Mouse (Mus musculus) CD4-positive naive resting alpha-beta T cell, adult 76 days (primary cell): Measurements from ENCODE around the gene Tubb2a. TPM values are rescaled to one million over a fixed set of nuclear protein-coding genes. Genes with fewer than 3 reads are reported as not detected.

Experiments used
- total RNA-seq: library from RNA; stranded (reverse); gene quantifications from one replicate; pipeline ENCODE4 v1.2.4, GENCODE M21; 2023

The Tubb2a gene
- total RNA-seq = 63.5 TPM

GRCm38 (mm10) chr13:34077492-34078271 is at the start of gene Tubb2a:
Gene Tubb2a, minus strand, starts transcription at chr13:34078007.

DNA sequence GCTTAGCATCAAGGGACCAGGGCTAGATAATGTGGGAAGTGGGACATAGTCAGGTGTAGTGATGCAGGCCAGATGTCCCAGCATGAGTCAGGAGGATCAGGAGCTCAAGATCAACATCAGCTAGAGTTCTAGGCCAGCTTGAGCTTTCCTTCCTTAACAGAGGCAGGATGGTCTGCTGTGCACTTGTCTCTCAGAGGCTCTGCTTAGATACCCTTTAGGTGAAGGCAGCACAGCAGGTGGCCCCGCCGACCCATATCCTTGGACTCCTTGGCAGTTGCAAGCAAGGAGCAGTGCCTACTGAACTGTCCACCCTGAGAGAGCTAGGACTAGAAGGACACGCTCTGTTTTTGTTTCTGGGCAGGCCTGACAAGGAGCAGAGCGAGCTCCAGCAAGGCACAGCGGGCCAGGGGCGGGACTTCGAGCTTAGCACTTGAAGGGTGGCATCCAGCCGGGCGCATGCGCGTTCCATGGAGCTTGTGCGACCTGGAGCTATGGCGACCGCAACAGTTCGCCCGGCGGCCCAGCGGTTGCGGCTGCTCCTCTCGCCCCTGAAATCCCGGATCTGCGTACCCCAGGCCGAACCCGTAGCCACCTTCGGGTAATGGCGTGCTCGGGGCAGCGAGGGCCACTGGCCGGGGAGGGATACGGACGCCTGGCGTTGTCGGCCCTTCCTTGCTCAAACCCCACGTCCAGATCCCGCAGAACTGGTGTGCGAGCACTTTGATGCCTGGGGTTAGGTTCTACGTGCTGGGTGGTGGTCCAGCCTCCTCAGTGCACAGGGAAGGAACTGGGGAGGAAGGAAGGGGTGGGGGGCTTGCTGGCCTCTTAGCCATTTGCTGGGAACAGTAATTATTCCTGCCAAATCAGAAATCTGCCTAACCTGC is 40.4 kb downstream of the Tubb2a start, which contains the start of gene Bphl:
TSS of gene Bphl (plus strand) at position 426 of the 884 bp plus-strand sequence.

Other genes with a start within 250 kb of the Tubb2a start
- gene Serpinb6e, start 234.6 kb downstream of the Tubb2a start, total RNA-seq = not detected
- not detected for gene Serpinb6c, start 172.3 kb downstream of the Tubb2a start, total RNA-seq
- gene Nqo2, start 113.3 kb downstream of the Tubb2a start, total RNA-seq = 1.6 TPM
- gene Ripk1, start 75.6 kb downstream of the Tubb2a start, total RNA-seq = 72.5 TPM
- 27.6 TPM for gene Serpinb6a, start 75.2 kb downstream of the Tubb2a start, total RNA-seq
- 16.6 TPM for gene Bphl, start 40.4 kb downstream of the Tubb2a start, total RNA-seq
- gene Tubb2b, start 52.5 kb upstream of the Tubb2a start, total RNA-seq = 3.5 TPM
- gene Psmg4, start 85.0 kb upstream of the Tubb2a start, total RNA-seq = 36.6 TPM